Comparison of ENCODE assay signal across 11 mouse cellular contexts in the genomic region with DNA sequence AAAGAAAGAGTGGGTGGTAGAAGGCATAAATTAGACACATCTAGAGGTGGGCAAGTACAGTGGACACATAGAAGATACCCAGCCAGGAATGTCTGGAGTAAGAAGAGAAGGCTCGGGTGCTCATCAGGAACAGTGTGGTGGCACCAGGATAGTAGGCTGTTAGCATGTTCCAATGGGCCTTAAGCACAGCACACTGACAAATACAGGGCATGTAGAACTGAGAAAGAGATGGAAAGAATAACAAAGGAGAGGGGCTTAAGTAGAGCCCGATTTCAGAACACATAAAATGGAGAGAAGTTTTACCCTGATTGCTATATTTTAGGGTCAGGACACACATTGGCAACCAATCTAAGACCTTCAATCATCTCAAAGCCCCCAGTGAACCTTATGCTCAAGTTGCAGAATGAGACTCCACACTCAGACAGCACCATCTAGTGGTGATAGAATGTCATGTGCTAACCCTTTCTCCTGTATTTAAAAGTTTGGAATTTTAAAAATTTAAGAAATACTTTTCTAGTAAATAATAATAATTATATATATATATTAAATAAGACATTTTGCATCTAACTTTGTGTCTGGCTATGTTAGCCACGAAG.
A peak's percentile ranks its signal among the peaks of the same experiment; 100 is the strongest.
DNase-seq lines count a peak whose midpoint lies in the region; ATAC-seq and TF ChIP-seq lines count a peak whose summit lies in the region.
"Had no signal": no experiment of that assay in that cellular context is flagged by ENCODE, and none has a peak within 500 bp of the region (broad histone marks: within the 10 kb centered on the region; RNA-seq: fewer than 3 reads in every experiment).

No protein-coding gene starts in this region.

- TF ChIP-seq CTCF in hindbrain, postnatal 0 days (IDR thresholded peaks at IDR 0.05; ENCODE audit: low read depth) = peak; percentile 78

- H3K27ac ChIP-seq in hindbrain, postnatal 0 days = no peak overlapping the region
- H3K27ac ChIP-seq: hindbrain, embryonic 15.5 days had no signal

- no peaks in the 10 kb centered on the region for H3K4me1 ChIP-seq in hindbrain, postnatal 0 days (ENCODE audit: insufficient read depth, low read length)
- H3K4me1 ChIP-seq: hindbrain, embryonic 15.5 days had no signal

- no peaks in the 10 kb centered on the region for H3K36me3 ChIP-seq in hindbrain, postnatal 0 days (ENCODE audit: insufficient read depth, low read length)
- H3K36me3 ChIP-seq: hindbrain, embryonic 15.5 days had no signal

- H3K9ac ChIP-seq in hindbrain, postnatal 0 days (replicated peaks; ENCODE audit: low read length) = no peak overlapping the region
- H3K9ac ChIP-seq: hindbrain, embryonic 15.5 days had no signal

- H3K27me3 ChIP-seq in hindbrain, postnatal 0 days (ENCODE audit: insufficient read depth, low read length) = no peaks in the 10 kb centered on the region
- H3K27me3 ChIP-seq: hindbrain, embryonic 15.5 days had no signal

- no peak overlapping the region for H3K4me2 ChIP-seq in hindbrain, postnatal 0 days (ENCODE audit: low read depth, low read length)
- H3K4me2 ChIP-seq: hindbrain, embryonic 15.5 days had no signal

- ATAC-seq in hindbrain, postnatal 0 days = no peak

- DNase-seq in kidney, postnatal 14 days = peak; percentile 18
- DNase-seq in kidney, adult 8-10 months = no peak
- peak; percentile 53 for DNase-seq in ES-CJ7 (ENCODE audit: low read depth, low spot score)
- peak; percentile 47 for DNase-seq in ZHBTc4 (ENCODE audit: low read depth, low spot score)
- DNase-seq in hindbrain, postnatal 0 days (ENCODE audit: low spot score) = peak; percentile 74
- no peak for DNase-seq in gastrocnemius, postnatal 4 days (ENCODE audit: low spot score in 2 of 2)
- no peak for DNase-seq in spleen, postnatal 36 days (ENCODE audit: low spot score in 2 of 2)
- no peak for DNase-seq in right cerebral cortex, postnatal 36 days (ENCODE audit: low spot score in 2 of 2)
- DNase-seq: adrenal gland, postnatal 14 days had no signal

- no peaks in the 10 kb centered on the region for H3K9me3 ChIP-seq in hindbrain, postnatal 0 days (ENCODE audit: low read length)
- H3K9me3 ChIP-seq: hindbrain, embryonic 15.5 days had no signal

- WGBS in hindbrain, postnatal 0 days = 37% methylated on average over 3 of the region's 3 CpGs

- H3K4me3 ChIP-seq in hindbrain, postnatal 0 days (ENCODE audit: low read length) = no peak overlapping the region
- H3K4me3 ChIP-seq: erythroblast, embryonic 14.5 days; hindbrain, embryonic 15.5 days had no signal

Comparison
In these comparisons a context has a peak if more than half of its experiments do, and no peak if none do; other contexts are left out.
1. DNase-seq: peak in kidney, postnatal 14 days (single experiment), ES-CJ7 (single experiment), ZHBTc4 (single experiment) and hindbrain, postnatal 0 days (single experiment); none in kidney, adult 8-10 months (0 of 2), gastrocnemius, postnatal 4 days (0 of 2), spleen, postnatal 36 days (0 of 2) and right cerebral cortex, postnatal 36 days (0 of 2).